Mouse (Mus musculus): ENCODE data around the gene Tmem121b.

GRCm38 (mm10) chr6:120491064-120491463 lies 2.5 kb downstream of the Tmem121b start:
- TF ChIP-seq POLR2A (IDR thresholded peaks at IDR 0.05; ENCODE audit: insufficient read depth, low read depth, low read length) (no peak), EP300 (IDR thresholded peaks at IDR 0.05; ENCODE audit: insufficient read depth, low read depth, low read length) (no peak), CTCF (IDR thresholded peaks at IDR 0.05) (no peak)
